Mouse (Mus musculus): Measurements from ENCODE around the gene Adgrf1.

Gene Adgrf1

DNA sequence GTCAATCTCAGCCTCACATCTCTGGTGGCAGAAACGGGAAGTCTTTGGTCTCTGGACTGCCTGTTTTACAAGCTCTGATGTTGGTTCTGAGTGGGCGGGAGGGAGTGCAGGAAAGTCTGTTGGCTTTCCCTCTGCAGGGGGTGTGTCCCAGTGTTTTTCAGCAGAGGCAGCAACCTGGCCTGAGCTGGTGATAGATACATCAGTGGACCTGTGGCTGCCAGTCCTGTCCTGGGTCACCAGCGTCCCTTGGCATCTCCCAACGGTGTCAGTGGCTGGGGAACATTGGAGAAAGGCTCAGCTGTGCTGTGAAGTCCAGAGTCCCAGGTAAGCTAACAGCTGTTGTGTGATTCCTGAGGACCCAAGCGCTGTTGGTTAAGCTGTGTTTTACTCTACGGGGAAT is at the start of gene Adgrf1:
Gene Adgrf1, plus strand, starts transcription at position 169 of the 400 bp plus-strand sequence.
- no peak for DNase-seq

DNA sequence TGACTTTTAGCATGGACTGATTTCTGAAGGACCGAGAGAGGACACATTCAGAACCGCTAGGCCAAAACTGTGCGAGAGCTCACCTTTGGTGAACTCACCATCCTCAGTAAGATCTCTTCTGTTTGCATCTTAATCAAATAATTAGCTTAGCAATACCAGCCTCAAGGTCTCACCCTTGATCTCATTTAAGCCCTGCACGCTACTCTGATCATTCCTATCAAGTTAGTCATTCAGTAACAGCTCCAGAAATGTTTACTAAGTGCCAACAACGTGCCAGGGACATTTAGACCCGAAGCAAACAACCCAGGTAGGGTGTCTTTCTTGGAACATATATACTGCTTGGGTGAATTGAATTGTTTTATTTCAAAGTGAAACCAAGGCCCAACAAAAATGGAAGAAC is 44.0 kb upstream of the Adgrf1 start:
- no peak for DNase-seq

DNA sequence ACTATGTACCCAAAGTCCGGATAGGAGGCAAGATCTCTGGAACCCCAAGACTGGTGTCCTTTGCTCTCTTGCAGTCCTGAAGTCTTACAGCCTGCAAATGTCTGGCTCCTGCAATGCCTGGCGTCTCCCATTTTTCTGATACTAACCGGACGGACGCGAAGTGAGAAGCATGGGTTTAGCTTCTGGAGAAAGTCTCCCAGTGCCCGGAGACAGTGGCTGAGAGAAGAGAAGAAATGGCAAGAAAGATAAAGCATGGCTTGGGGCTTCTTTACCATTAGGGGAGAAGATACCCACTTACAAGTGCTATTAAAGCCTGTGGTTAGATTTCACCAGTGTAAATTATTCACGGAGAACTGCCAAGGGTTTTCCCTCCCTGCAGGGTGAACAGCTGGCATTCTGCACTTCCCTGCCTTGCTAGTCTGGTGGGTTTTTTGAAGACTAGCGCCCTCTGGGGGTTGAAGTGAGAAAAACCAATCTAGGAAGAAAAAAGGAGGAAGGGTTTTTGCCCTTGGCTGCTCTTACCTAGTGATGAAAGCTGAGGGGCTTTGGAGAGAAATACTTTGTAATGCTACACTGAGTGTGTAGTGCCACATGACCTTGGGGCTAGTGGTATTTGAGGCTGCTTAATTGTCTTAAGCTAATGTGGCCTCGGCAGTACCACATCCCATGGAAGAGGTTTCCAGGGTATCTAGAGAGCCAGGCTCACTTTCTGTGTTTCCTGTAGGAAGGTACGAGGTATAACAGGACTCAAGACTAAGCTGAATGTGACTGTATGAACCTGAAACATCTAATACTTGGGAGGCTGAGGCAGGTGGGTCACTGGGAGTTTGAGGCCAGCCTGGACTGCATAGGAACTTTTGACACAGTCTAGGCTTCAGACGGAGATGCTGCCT is 40.3 kb upstream of the Adgrf1 start:
- DNase-seq = peak; percentile 88

DNA sequence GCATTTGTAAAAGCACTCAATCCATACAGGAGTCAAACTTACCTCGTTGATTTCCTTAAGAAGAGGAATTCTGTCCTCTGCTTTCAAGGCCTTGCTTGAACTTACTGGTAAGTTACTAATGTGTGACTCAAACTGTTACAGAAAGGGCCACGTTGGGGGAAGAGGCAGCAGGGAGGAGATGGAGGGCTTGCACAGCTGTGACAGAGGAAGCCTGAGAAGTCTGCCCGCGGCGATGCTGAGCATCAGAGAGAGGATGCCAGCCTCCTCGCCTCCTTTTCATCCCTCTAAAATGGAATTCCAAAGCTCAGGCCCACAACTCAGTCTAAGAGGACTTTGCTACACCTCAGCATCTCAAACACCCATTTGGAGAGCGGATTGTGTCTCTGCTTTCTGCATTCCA is 39.3 kb upstream of the Adgrf1 start:
- DNase-seq = no peak

DNA sequence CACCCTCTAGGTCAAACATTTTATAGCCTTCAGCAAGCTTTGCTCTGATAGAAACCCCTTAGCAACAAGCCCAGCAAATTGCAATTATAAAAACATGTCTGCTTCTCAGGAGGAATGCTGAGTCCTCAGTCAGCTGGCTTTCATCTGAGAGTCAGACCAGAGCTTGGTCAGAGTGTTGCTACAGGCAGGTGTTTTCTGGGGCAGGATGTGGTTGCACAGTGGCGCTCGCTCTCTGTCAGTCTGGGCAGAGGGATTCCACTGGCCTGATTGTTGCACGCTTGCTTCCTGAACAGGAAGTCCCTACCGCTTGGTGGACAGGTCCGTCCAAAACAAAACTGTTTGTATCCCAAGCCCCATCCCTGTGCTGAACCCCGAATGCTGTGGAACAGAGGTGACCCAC is 37.4 kb upstream of the Adgrf1 start:
- DNase-seq = peak; percentile 37

DNA sequence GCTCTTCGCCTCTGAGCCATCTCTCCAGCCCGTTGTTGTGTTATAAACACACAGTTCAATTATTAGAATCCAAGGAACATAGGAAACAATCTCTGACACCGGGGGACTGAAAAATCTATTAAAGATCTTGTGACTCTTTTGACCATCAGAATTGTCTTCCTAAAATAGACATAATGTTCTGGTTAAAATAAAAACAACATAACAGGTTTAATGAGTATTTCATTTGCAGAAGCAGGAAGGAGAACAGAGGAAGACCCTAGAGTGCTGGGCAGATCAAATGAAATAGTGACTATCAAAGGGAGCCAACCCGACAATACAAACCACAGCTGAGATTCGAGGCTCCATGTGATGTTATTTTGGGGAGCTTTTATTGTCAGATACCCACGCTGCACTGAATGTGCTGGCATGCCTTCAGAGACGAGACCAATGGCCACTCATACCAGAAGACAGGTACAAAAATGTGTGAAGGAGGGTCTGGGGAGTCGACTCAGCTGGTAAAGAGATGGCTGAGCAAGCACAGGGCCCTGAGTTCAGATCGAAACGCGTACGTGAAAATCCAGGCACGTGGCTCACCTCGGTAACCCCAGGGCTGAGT is 33.4 kb upstream of the Adgrf1 start:
- no peak for DNase-seq

DNA sequence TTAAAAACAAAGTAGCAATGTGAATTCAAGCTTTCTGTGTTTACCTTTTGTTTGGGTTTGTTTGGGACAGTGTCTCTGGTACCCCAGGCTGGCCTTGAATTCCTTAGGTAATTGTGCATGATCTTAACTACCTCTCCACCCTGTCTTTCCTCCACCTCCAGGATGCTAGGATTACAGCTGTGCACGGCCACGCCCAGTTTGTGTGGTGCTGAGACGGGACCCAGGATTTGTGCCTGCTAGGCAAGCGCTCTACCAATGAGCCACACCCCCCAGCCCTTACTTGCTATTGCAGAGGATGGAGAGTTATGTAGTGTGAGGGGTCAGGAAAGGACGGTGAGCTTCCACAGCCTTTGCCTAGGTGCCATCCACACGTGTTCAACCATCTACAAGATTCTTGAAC is 31.1 kb upstream of the Adgrf1 start:
- no peak for DNase-seq

DNA sequence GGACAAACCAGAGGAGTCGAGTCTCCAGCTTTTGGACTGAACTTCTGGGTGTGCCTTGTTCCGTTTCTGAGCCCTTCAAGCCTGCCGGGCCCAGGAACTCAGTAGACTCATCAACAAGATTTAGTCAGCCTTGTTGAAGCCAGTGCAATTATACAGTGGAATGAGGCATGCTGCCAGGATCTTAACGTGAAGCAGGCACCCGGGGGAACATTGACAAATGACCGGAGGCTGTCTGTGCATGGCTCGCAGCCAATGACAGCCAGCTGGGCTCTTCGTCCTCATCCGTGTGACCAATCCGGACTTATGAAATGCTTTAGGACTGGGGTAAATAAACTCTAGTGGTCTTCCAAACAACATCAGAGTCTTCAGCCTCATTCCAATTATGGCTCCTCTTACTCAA is 29.0 kb upstream of the Adgrf1 start:
- DNase-seq = no peak

DNA sequence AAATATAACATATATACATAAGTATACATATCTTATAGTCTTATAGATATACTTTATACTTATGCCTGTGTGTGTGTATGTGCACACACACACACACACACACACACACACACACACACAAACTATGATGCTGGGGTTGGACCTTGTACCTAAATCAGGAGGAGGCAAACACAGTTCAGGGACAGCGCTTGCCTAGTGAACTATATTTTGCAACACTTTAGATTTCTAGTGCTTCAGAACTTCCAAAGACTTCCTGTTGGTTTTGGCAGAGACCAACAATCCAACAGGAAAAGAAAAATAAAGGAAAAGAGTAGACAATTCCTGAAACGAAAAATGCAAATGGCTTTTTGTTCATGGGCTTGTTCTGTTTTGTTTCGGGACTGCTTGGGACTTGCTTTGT is 27.5 kb upstream of the Adgrf1 start:
- no peak for DNase-seq

DNA sequence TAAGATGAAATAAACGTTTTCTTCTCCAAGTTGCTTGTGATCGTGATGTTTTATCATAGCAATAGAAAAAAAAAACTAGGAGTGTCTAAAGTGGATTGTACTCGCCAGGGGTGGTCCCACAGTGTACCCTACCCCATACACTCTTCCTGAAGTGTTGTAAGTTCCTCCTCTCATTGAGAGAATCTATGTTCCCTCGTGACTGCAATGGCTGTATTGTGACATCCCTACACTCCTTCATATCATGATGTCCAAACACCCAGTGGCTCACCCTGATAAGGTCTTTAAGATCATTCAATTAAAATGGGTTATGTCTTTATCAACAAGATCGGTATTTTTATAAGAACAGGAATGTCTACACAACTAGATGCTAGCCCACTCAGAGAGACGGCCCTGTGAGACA is 24.8 kb upstream of the Adgrf1 start:
- no peak for DNase-seq

DNA sequence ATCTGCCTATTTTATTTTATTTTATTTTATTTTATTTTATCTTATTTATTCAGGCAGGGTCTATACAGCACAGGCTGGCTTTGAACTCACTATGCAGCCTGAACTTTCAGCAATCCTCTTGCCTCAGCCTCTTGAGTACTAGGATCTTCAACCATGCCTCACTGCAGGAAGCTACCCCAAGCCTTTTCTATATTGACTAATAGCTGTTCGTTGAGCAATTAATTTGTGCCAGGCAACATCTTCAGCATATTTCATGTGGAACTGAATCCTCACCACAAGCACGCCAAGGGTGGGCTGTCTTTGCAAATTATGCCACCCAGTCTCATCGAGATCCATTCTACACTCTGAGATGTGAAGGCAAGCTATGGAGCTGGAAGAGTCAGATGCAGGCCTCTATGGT is 22.9 kb upstream of the Adgrf1 start:
- DNase-seq = no peak

DNA sequence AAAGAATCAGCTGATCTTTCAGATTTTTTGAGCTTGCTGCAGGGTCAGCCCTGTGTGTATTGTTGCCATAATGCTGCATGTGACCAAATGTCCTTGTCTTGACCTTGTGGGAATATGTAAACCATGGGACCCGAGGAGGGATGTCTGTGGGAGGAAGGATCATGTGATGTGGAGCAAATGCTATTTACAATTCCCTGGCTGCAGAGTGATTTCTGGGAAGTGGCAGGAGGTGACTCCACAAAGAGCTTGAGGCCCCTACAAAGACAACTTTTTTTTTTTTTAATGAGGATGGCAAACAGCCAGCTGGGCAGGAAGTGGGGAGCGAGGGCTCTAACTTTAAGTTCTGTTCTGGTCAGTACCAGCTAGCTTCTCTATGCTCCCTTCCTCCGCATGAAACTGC is 20.5 kb upstream of the Adgrf1 start:
- DNase-seq = no peak

DNA sequence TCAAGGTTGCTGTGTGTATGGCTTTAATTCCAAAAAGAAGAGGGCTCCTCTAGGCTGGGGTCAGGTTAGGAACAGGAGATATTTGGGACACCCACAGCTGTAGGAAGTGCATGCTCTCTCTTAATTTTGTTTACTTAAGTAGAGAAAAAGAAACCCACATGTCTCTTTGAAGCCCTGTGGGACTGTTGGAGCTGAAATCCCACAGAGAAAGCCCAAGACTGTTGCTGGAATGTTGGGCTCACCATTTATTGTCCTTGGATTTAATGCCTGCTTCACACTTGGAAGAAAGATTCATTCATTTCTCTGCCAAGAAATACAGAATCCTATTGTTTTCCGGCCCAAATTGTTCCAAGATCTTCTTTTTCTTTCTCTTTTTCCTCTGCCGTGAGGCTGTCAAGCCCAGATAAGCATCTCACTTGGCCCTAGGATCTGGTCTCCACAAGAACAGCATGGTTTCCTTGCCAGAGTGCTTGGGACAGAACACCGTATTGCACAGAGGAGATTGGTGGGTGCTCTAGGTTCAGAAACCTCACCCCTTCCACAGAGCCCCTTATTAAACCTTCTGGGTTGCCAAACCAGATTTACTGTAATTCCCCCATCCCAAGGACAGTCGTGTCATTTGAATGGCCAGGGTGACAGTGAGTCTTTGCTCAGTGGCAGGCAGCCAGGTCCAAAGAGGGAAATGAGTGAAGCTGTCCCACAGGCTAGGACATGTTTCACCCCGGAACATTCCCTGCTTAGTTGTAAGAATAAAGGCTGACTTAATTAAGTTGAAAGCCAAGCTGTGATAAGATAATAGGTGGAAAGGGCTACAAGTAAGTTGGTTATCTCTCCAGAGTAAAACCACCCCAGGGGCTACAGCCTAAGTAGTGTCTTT is 18.6 kb upstream of the Adgrf1 start:
- DNase-seq = no peak

DNA sequence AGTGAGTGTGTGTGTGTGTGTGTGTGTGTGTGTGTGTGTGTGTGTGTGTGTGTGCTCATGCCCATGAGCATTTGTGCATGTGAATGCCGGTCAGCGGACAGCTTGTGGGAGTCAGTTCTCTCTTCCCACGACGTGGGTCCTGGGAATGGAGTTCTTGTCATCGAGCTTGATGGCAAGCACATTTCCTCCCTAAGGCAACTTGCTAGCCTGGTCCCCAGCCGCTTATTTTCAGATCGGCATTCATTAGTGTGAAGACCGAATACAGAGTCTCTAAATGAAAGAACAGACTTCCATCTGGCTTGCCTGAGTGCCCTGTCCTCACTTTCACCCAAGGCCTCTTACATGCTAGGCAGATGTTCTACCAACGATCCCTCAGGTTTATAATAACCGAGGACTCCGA is 17.3 kb upstream of the Adgrf1 start:
- DNase-seq = no peak

DNA sequence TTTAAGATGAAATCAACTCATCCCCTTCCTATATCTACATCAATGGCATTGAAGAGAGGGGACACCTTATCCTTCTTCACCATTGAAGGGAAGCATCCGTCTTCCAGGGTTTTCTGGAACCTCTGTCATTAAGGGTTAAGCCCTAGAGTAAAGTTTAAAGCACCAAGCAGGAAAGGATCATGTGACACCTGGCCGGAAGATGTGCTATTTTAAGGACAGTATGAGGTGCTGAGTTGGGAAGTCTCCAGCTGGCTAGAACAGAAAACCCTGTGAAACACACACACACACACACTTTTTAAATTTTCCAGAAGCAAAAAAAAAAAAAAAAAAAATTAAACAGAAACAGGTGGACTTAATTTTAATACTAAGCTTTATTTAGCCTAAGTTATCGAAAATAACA is 15.9 kb upstream of the Adgrf1 start:
- no peak for DNase-seq

DNA sequence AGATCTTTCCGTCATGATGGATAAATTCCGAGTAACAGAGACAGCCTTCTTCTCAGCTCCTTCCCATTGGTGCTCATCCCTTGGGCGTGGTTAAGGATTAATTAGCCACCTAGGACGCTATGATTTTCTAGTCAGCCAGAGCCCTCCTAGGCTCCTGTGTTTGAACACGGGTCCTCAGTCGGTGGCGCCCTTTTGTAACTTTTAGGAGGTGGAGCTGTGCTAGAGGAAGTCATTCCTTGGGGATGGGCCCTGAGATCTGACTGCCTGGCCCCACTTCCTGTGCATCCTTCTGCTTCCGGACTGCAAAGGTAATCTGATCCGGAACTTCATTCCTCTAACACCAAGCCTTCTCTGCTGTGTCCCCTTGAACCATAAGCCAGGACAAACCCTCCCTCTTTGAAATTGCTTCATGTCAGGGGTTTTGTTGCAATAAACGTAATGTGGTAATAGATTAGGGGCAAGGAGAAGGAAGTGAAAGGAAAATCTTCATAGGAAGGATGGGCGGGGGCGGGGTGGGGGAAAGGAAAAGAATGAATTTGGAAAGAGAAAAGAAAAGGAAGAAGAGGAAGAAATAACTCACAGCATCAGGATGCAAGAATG is 13.5 kb upstream of the Adgrf1 start:
- DNase-seq = no peak

DNA sequence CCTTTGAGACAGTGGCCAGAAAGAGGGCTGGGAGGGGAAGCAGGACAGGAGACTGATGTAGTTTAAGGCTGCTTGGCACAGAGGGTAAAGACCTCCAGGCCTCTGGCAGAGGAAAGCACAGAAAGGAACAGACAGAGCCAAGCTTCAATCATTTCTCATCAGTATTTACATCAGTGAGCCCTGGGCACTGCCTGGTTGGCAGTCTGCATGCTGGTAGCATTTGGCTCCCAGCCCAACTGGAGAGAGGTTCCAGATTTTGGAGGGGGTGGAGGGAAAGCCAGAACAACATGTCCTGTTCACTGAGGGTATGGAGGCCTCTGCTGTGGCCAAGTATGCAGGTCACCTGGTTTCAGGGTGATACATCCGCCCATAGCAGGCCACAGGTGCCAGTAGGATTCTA is 12.4 kb upstream of the Adgrf1 start:
- no peak for DNase-seq

DNA sequence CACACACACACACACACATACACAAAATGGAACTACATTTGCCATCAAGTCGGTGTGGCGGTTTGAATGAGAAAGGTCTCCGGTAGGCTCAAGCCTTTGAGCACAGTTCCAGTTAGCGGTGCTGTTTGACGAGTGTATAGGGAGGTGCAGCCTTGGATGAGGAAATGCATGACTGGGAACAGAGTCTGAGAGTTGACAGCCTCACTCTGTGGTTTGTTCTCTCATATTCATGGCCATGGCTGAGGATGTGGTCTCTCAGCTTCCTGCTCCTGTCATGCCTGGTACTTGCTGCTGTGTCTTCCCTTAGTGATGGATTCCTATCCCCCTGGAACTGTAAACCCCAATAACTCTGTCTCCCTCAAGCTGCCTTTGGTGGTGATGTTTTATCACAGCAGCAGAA is 8.2 kb upstream of the Adgrf1 start:
- no peak for DNase-seq

DNA sequence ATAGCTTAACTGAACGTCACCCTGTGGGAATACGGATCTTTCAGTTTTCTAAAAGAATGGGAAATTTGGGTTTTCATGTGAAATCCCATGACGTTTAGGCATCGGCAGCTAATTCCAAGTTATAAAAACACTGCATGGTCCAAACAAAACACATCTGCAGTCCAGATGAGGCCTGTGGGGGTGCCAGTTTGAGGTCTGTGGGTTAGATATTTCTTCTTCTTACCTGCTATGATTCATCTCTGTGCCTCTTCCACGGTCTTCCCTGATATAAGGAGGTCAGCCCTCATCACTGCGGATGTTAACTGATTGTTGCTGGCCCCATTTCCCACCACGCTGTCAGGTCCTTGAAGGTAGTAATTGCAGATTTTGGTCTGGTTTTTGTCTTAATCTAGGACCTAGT is 5.4 kb upstream of the Adgrf1 start:
- no peak for DNase-seq

DNA sequence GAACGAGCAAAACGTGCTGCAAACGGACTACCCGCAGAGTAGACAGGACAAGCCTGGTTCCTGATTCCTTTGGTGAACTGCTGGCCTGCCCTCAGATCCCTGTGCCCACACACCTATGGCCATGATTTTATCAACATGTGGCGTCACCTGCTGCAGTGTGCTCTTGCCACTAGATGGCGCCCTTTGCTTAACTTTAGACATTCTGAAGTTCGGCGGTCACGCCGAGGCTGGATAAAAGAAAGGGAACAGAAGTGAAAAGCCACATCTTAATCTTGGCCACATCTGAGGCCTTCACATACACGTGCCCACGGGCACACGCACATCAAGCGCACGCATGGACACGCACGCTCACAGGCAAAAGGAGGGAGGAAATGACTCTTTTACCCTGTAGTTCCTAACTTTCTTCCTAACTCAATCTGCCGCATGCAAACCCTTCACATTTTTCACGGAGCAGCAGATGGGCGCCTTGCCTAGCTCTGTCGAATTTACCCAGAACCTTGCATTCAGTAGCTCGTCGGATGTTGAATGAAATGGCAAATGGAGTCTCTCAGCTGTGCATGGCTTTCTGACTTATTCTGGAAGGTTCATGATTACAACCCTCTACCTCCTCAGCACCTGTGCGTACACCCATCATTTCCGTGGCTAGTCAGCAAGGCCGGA is 4.8 kb upstream of the Adgrf1 start:
- peak; percentile 94 for DNase-seq

DNA sequence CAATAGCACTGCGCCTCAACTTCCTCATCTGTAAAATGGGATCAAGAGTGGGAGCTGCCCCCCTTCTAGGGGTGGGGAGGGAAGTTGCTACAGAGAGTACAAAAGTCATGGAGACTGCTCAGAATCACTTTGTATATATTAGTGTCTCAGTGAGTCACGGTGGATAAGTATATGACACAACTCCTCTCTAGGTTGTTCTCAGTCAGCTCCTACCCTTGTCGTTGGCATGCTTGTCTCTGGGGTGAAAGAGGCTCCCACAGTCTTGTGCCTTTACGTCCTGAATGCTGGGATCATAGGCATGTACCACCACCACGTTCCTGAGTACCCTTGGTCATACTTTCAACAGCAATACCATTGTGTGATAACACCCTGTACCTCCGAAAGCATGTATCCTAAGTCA is 4.2 kb upstream of the Adgrf1 start:
- DNase-seq = no peak

DNA sequence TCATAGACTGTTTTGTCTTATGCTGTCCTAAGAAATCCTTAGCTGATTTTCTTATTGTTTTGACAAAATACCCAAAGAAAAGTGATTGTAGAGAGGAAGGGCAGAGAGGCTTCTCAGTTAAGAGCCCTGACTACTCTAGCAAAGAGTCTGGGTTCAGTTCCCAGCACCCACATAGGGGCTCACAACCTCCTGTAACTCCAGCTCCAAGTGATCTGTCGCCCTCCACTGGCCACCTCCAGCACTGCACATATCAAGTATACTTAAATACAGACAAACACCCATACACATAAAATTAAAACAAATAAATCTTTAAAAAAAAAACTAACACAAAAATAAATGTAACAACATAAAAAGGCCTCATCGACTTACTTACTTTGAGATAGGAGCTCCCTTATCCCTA is 3.5 kb upstream of the Adgrf1 start:
- no peak for DNase-seq

All from embryo, embryonic 11 days (tissue).